8 mouse cellular contexts compared by ENCODE assay signal in the genomic region with DNA sequence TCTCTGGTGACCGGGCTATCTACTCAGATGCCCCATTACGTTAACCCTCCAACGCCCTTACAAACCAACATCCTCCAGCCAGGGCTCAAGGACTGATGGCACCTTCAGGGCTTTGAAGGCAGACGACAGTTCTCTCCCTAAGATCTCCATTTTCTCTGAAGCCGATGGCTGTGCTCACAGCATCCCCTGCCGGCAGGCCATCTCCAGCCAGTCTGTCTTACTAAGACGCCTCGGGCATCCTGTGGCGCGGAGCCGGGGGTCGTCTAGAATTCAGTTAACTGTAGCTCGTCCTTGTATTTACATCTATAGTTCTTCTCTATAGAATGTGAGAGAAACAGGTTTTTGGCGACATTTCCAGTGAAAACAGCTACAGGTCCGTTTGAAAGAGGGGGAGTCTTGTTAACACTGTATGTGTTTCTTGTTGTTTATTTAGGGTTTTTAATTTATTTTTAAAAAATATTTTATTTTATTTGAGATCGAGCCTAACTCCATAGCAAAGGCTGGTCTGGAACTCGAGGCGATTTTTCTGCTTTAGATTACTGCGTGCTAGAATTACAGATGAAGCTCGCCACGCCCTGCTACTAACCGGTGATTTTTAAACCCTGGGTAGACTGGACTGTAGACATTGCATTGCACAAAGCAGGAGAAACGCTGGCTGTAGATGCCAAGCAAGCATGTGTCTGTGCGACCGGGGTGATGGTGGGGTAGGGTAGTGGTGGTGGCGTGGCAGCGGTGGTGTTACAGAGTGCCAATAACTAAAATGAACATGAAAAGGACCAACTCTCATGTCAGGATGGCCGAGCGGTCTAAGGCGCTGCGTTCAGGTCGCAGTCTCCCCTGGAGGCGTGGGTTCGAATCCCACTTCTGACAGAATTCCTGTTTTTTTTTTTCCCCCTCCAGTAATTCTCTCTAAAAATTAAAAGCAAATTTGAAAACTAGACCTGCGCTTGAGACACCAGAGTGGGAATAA. TPM values are rescaled to one million over a fixed set of nuclear protein-coding genes. Genes with fewer than 3 reads are reported as not detected.
DNase-seq lines count a peak whose midpoint lies in the region; ATAC-seq lines count a peak whose summit lies in the region.

No protein-coding gene starts in this region.

- H3K27ac ChIP-seq in embryonic facial prominence, embryonic 11.5 days (replicated peaks; ENCODE audit: low read depth, low read length): no peak overlapping the region
- 0 out of 2 replicates have a peak overlapping the region, but pooled peaks have one; percentile 7 for H3K27ac ChIP-seq in limb, embryonic 12.5 days
- peak overlapping the region; percentile 64 for H3K27ac ChIP-seq in midbrain, embryonic 14.5 days (replicated peaks; ENCODE audit: low read depth, low read length)

- DNase-seq in 3134 (ENCODE audit: extremely low read depth, insufficient read length, low spot score): peak; percentile 83
- DNase-seq in adrenal gland, postnatal 14 days: peak; percentile 87
- peak; percentile 90 for DNase-seq in embryonic facial prominence, embryonic 11.5 days (ENCODE audit: low spot score)
- peak; percentile 88 to 89 for DNase-seq in heart, adult 18-20 months
- DNase-seq in kidney, adult 18-20 months: peak; percentile 89
- DNase-seq in midbrain, embryonic 14.5 days: peak; percentile 91
- DNase-seq in spleen, postnatal 10 days (ENCODE audit: low spot score in 2 of 2): peak; percentile 72 to 85

- peak overlapping the region; percentile 51 for H3K4me2 ChIP-seq in embryonic facial prominence, embryonic 11.5 days (ENCODE audit: low read depth, low read length)
- peak overlapping the region; percentile 59 for H3K4me2 ChIP-seq in limb, embryonic 12.5 days
- peak overlapping the region; percentile 42 for H3K4me2 ChIP-seq in midbrain, embryonic 14.5 days (ENCODE audit: low read length)

- no peaks in the 10 kb centered on the region for H3K4me1 ChIP-seq in embryonic facial prominence, embryonic 11.5 days (ENCODE audit: control insufficient read depth, insufficient read depth, low read length)
- no peaks in the 10 kb centered on the region; the same call in 1 of the 2 replicates for H3K4me1 ChIP-seq in limb, embryonic 12.5 days (replicated peaks)
- H3K4me1 ChIP-seq in midbrain, embryonic 14.5 days (ENCODE audit: control insufficient read depth, insufficient read depth, low read length): no peaks in the 10 kb centered on the region

- ATAC-seq in embryonic facial prominence, embryonic 11.5 days (replicated peaks; ENCODE audit: insufficient number of reproducible peaks, low FRiP score, low TSS enrichment, low read depth): peak; percentile 91
- peak; percentile 35 for ATAC-seq in limb, embryonic 12.5 days (ENCODE audit: insufficient number of reproducible peaks, insufficient read depth, low FRiP score, low TSS enrichment, low read depth)
- ATAC-seq in midbrain, embryonic 14.5 days (ENCODE audit: low FRiP score, low TSS enrichment): peak; percentile 84

- no peaks in the 10 kb centered on the region for H3K27me3 ChIP-seq in embryonic facial prominence, embryonic 11.5 days (ENCODE audit: control insufficient read depth, insufficient read depth, low read length)
- H3K27me3 ChIP-seq in limb, embryonic 12.5 days: peaks cover 18% of the 10 kb centered on the region
- H3K27me3 ChIP-seq in midbrain, embryonic 14.5 days (ENCODE audit: control insufficient read depth, insufficient read depth, low read length): 0 out of 2 replicates have a peak, but pooled peaks cover under 1% of the 10 kb centered on the region

- no peaks in the 10 kb centered on the region for H3K36me3 ChIP-seq in embryonic facial prominence, embryonic 11.5 days (replicated peaks; ENCODE audit: control insufficient read depth, insufficient read depth, low read depth, low read length)
- H3K36me3 ChIP-seq in limb, embryonic 12.5 days: no peaks in the 10 kb centered on the region
- no peaks in the 10 kb centered on the region for H3K36me3 ChIP-seq in midbrain, embryonic 14.5 days (ENCODE audit: control insufficient read depth, insufficient read depth, low read length)

- no peaks in the 10 kb centered on the region for H3K9me3 ChIP-seq in embryonic facial prominence, embryonic 11.5 days (replicated peaks; ENCODE audit: control insufficient read depth, low read length)
- H3K9me3 ChIP-seq in limb, embryonic 12.5 days: no peaks in the 10 kb centered on the region
- H3K9me3 ChIP-seq in midbrain, embryonic 14.5 days (ENCODE audit: control insufficient read depth, low read length): no peaks in the 10 kb centered on the region

- under 1% methylated on average over 35 of the region's 35 CpGs for WGBS in embryonic facial prominence, embryonic 11.5 days
- under 1% methylated on average over 35 of the region's 35 CpGs for WGBS in limb, embryonic 12.5 days
- WGBS in midbrain, embryonic 14.5 days: under 1% methylated on average over 35 of the region's 35 CpGs

- peak overlapping the region; percentile 41 for H3K4me3 ChIP-seq in embryonic facial prominence, embryonic 11.5 days (ENCODE audit: low read depth, low read length)
- H3K4me3 ChIP-seq in limb, embryonic 12.5 days (replicated peaks): peak overlapping the region; percentile 47
- peak overlapping the region; percentile 35 for H3K4me3 ChIP-seq in midbrain, embryonic 14.5 days (replicated peaks; ENCODE audit: low read depth, low read length)

- no peak overlapping the region for H3K9ac ChIP-seq in embryonic facial prominence, embryonic 11.5 days (replicated peaks; ENCODE audit: low read length)
- H3K9ac ChIP-seq in limb, embryonic 12.5 days (replicated peaks): peak overlapping the region; percentile 23
- H3K9ac ChIP-seq in midbrain, embryonic 14.5 days (replicated peaks; ENCODE audit: low read length): no peak overlapping the region; the same call in 1 of the 2 replicates

RNA-seq across cellular contexts. Expression of gene Pllp, which starts 7.1 kb away (rescaled TPM):
- total RNA-seq in adrenal gland, postnatal 14 days (2021): 0.86 and 1.6 TPM in 2 replicates
- 0.47 and 1.5 TPM in 2 replicates for polyA plus RNA-seq in embryonic facial prominence, embryonic 11.5 days (2014; fragmentation: Nextera tagmentation; extraction: Ambion mirVana)
- under 1 TPM; 0.69 to 0.87 TPM for total RNA-seq in heart, adult 18-20 months (2021)
- 0.40 and 0.42 TPM in 2 replicates for polyA plus RNA-seq in limb, embryonic 12.5 days (2016; fragmentation: Nextera tagmentation; extraction: Ambion mirVana)
- 0.82 and 1.3 TPM in 2 replicates for polyA plus RNA-seq in midbrain, embryonic 14.5 days (2014; fragmentation: Nextera tagmentation; extraction: Ambion mirVana)

RNA-seq across cellular contexts. Expression of gene Arl2bp, which starts 36.7 kb away (rescaled TPM):
- total RNA-seq in adrenal gland, postnatal 14 days (2021): 60.1 and 71.0 TPM in 2 replicates
- 71.8 and 73.4 TPM in 2 replicates for polyA plus RNA-seq in embryonic facial prominence, embryonic 11.5 days (2014; fragmentation: Nextera tagmentation; extraction: Ambion mirVana)
- total RNA-seq in heart, adult 18-20 months (2021): 10 to 100 TPM; 91.1 to 97.5 TPM
- polyA plus RNA-seq in limb, embryonic 12.5 days (2016; fragmentation: Nextera tagmentation; extraction: Ambion mirVana): 172 and 173 TPM in 2 replicates
- polyA plus RNA-seq in midbrain, embryonic 14.5 days (2014; fragmentation: Nextera tagmentation; extraction: Ambion mirVana): 83.0 and 99.4 TPM in 2 replicates

RNA-seq across cellular contexts. Expression of gene Ccl22, which starts 42.3 kb away (rescaled TPM):
- total RNA-seq in adrenal gland, postnatal 14 days (2021): 0.37 and 2.3 TPM in 2 replicates
- not detected in 2 replicates for polyA plus RNA-seq in embryonic facial prominence, embryonic 11.5 days (2014; fragmentation: Nextera tagmentation; extraction: Ambion mirVana)
- total RNA-seq in heart, adult 18-20 months (2021): 1 to 10 TPM in 1 of 2 experiments, not detected in 1; 1.3 TPM
- polyA plus RNA-seq in limb, embryonic 12.5 days (2016; fragmentation: Nextera tagmentation; extraction: Ambion mirVana): not detected in 2 replicates
- polyA plus RNA-seq in midbrain, embryonic 14.5 days (2014; fragmentation: Nextera tagmentation; extraction: Ambion mirVana): 0.67 TPM in 1 of 2 replicates, not detected in the other

Comparison
In these comparisons a context has a peak if more than half of its experiments do, and no peak if none do; other contexts are left out.
1. ATAC-seq: peak in every context shown above with its lines; median percentile 91 in embryonic facial prominence, embryonic 11.5 days; 84 in midbrain, embryonic 14.5 days; 35 in limb, embryonic 12.5 days.